ENCODE assay signal across 8 mouse cellular contexts in genomic region chr14:52304644-52305271, GRCm38 (mm10). TPM values are rescaled to one million over a fixed set of nuclear protein-coding genes. Genes with fewer than 3 reads are reported as not detected.
DNase-seq lines count a peak whose midpoint lies in the region; ATAC-seq lines count a peak whose summit lies in the region.

Gene Mettl3 (minus strand): TSS chr14:52305128.

- DNase-seq in adrenal gland, adult (ENCODE audit: inconsistent age in 2 of 2, low spot score in 1 of 2), result peak; percentile 93 to 98
- peak; percentile 98 for DNase-seq in embryo, embryonic 10.5 days (ENCODE audit: low spot score)
- DNase-seq in gastrocnemius, postnatal 14 days, result peak; percentile 91
- peak; percentile 94 to 95 for DNase-seq in left cerebral cortex, postnatal 10 days (ENCODE audit: extremely low spot score in 1 of 2, low spot score in 2 of 2)
- peak; percentile 89 for DNase-seq in right cerebral cortex, postnatal 25 days
- peak; percentile 85 to 90 for DNase-seq in urinary bladder, postnatal 4 days (ENCODE audit: low spot score in 2 of 2)

- ATAC-seq in inflammation-experienced regulatory T-cells, adult 6 months, result peak; percentile 97
- peak; percentile 94 for ATAC-seq in megakaryocyte-erythroid progenitor cell, adult 5-6 weeks (replicated peaks; ENCODE audit: low FRiP score, low TSS enrichment, poor library complexity, severe bottlenecking)

- intact Hi-C loops in gastrocnemius, postnatal 14 days (cut with DNase I; ENCODE audit: low total_unique reads), result no loop called here
- intact Hi-C loops in left cerebral cortex, postnatal 10 days (cut with DNase I), result loop anchor here (2.0 kb wide), 1 partner anchor 34 kb away; no protein-coding TSS in a partner anchor

RNA-seq across cellular contexts. Expression of gene Mettl3, which starts in this region (rescaled TPM):
- total RNA-seq in gastrocnemius, postnatal 14 days (2021), result 10 to 100 TPM; 11.8 to 14.7 TPM
- polyA plus RNA-seq in inflammation-experienced regulatory T-cells, adult 6 months (2017; shearing (Covaris generic)), result 10 to 100 TPM; 37.5 to 63.7 (median 40.4) TPM
- 10 to 100 TPM; 32.4 to 38.6 TPM for total RNA-seq in left cerebral cortex, postnatal 10 days (2021)
- total RNA-seq in megakaryocyte-erythroid progenitor cell, adult 5-6 weeks (2014; fragmentation: Nextera tagmentation), result 99.9 and 106 TPM in 2 replicates
- 80.9 and 82.8 TPM in 2 replicates for total RNA-seq in megakaryocyte-erythroid progenitor cell, adult 5-6 weeks (2017)

Comparison
In these comparisons a context has a peak if more than half of its experiments do, and no peak if none do; other contexts are left out.
1. Peak in every context shown above with its lines: DNase-seq and ATAC-seq.